Mouse (Mus musculus) midbrain, postnatal 0 days (tissue): ENCODE measurements around the gene Ssrp1. TPM values are rescaled to one million over a fixed set of nuclear protein-coding genes. Genes with fewer than 3 reads are reported as not detected.

Source experiments
- ATAC-seq: fragments of 200-750 bp; cut with Nextera tagmentation; 2 replicates; pipeline ENCODE4 v1.8.0; 2017; ENCODE audit warnings: moderate number of reproducible peaks, mild to moderate bottlenecking, moderate TSS enrichment, moderate library complexity; ENCODE audit not compliant: low FRiP score
- DNase-seq: peaks from one replicate; pipeline ENCODE4 v3.0.0-alpha.2; 2015; ENCODE audit warnings: low spot score
- H3K27ac ChIP-seq: fragments of 300-500 bp; sonication (generic); 2 replicates; pipeline ENCODE4 v1.5.1; 2014; ENCODE audit warnings: low read depth, mild to moderate bottlenecking, low read length, mixed read lengths
- H3K27me3 ChIP-seq: fragments of 300-500 bp; sonication (generic); 2 replicates; pipeline ENCODE4 v1.6.1; 2014; ENCODE audit warnings: low read length, control low read depth, mixed read lengths; ENCODE audit not compliant: insufficient read depth
- H3K36me3 ChIP-seq: fragments of 300-500 bp; sonication (generic); 2 replicates; pipeline ENCODE4 v1.6.1; 2014; ENCODE audit warnings: low read length, control low read depth, mixed read lengths; ENCODE audit not compliant: insufficient read depth
- H3K4me1 ChIP-seq: fragments of 300-500 bp; sonication (generic); 2 replicates; pipeline ENCODE4 v1.6.1; 2014; ENCODE audit warnings: mild to moderate bottlenecking, control low read depth, antibody characterized with exemption, low read length, mixed read lengths; ENCODE audit not compliant: insufficient read depth
- H3K4me2 ChIP-seq: fragments of 300-500 bp; sonication (generic); 2 replicates; pipeline ENCODE4 v1.6.1; 2014; ENCODE audit warnings: low read depth, mild to moderate bottlenecking, low read length, mixed read lengths; ENCODE audit not compliant: poor library complexity, severe bottlenecking
- H3K4me3 ChIP-seq: fragments of 300-500 bp; sonication (generic); 2 replicates; pipeline ENCODE4 v1.5.1; 2014; ENCODE audit warnings: low read depth, mild to moderate bottlenecking, low read length, moderate library complexity
- H3K9ac ChIP-seq: fragments of 300-500 bp; sonication (generic); replicated peaks from 2 replicates; pipeline ENCODE4 v1.6.1; 2014; ENCODE audit warnings: mild to moderate bottlenecking, low read length, moderate library complexity, mixed read lengths; ENCODE audit not compliant: poor library complexity, severe bottlenecking
- H3K9me3 ChIP-seq: fragments of 300-500 bp; sonication (generic); 2 replicates; pipeline ENCODE4 v1.6.1; 2016; ENCODE audit warnings: low read length, control low read depth
- CTCF ChIP-seq: IDR thresholded peaks from 2 replicates; pipeline ENCODE4 v1.5.1; 2016; ENCODE audit warnings: antibody characterized with exemption, mild to moderate bottlenecking
- WGBS: fragments of 180-500 bp; shearing (Covaris S2); extraction: QIAGEN DNeasy Blood & Tissue Kit; methylation state at CpG from one replicate; pipeline ENCODE4 v1.1.7; 2014; 5-methylcytosine and 5-hydroxymethylcytosine counted together
- polyA plus RNA-seq: library from polyadenylated mRNA; unstranded; fragments of >200 nt; fragmentation: Nextera tagmentation; extraction: Ambion mirVana; gene quantifications from 2 replicates; pipeline ENCODE4 v1.2.1, GENCODE M21; 2015
- total RNA-seq: library from RNA; depleted of rRNA; stranded (reverse); fragments of >200 nt; gene quantifications from 2 replicates; pipeline ENCODE4 v1.2.3, GENCODE M21; 2014; rRNA removed

Gene Ssrp1
- total and polyA plus RNA-seq, 2 experiments from 2014 or later: 123 to 153 TPM

DNA sequence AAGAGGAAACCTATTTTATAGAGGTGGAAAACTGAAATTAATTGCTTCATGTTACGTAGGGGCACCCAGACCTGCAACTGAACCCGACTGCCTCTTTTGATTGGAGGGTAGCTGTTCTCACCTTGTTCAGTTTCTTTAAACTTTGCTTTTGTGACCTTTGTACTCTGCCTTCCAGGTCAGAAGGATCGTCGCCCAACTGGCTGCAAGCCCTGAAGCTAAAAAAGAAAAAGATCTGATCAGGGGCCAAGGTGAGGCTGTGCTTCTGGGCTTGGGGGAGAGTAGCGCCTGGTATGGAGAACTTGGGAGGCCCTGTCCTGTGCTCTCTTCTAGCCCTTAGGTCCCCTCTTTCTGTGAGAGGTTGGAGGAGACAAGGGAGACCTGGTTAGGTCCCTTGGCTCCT is 34.9 kb downstream of the Ssrp1 start:
- H3K9me3 ChIP-seq: no peaks in the 10 kb centered on the region
- ATAC-seq (no peak), DNase-seq (no peak)
- no peak overlapping the region for H3K27ac ChIP-seq
- H3K4me2 ChIP-seq: no peak overlapping the region
- no peak overlapping the region for H3K9ac ChIP-seq
- peaks cover 47% of the 10 kb centered on the region for H3K36me3 ChIP-seq
- TF ChIP-seq CTCF: no peak
- WGBS: 100% methylated on average over 5 of the region's 5 CpGs
- no peak overlapping the region for H3K4me3 ChIP-seq
- no peaks in the 10 kb centered on the region for H3K4me1 ChIP-seq
- H3K27me3 ChIP-seq: no peaks in the 10 kb centered on the region

DNA sequence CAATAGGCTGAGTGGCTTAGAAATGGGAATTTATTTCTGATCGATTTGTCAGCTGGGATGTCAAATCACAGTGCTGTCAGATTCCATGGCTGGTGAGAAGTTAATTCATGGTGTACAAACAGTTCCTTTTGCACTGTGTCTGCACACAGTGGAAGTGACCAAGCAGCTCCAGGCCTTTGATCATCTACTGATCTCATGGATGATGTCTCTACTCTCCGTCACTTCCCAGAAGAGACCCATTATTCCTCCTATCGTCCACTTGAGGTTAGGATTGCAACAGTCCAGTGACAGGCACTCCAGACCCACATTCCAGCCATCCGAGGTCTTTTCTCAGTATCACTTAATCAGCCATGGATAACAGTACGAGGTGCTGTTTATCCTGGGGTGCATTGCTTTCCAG is 36.7 kb downstream of the Ssrp1 start:
- no peak for TF ChIP-seq CTCF
- H3K9me3 ChIP-seq: no peaks in the 10 kb centered on the region
- no peaks in the 10 kb centered on the region for H3K4me1 ChIP-seq
- H3K27ac ChIP-seq: no peak overlapping the region
- no peak overlapping the region for H3K9ac ChIP-seq
- WGBS: 88% methylated on average over 5 of the region's 5 CpGs
- no peak for ATAC-seq
- H3K4me2 ChIP-seq: no peak overlapping the region
- H3K4me3 ChIP-seq: no peak overlapping the region
- no peak for DNase-seq
- peaks cover 47% of the 10 kb centered on the region for H3K36me3 ChIP-seq
- H3K27me3 ChIP-seq: no peaks in the 10 kb centered on the region

DNA sequence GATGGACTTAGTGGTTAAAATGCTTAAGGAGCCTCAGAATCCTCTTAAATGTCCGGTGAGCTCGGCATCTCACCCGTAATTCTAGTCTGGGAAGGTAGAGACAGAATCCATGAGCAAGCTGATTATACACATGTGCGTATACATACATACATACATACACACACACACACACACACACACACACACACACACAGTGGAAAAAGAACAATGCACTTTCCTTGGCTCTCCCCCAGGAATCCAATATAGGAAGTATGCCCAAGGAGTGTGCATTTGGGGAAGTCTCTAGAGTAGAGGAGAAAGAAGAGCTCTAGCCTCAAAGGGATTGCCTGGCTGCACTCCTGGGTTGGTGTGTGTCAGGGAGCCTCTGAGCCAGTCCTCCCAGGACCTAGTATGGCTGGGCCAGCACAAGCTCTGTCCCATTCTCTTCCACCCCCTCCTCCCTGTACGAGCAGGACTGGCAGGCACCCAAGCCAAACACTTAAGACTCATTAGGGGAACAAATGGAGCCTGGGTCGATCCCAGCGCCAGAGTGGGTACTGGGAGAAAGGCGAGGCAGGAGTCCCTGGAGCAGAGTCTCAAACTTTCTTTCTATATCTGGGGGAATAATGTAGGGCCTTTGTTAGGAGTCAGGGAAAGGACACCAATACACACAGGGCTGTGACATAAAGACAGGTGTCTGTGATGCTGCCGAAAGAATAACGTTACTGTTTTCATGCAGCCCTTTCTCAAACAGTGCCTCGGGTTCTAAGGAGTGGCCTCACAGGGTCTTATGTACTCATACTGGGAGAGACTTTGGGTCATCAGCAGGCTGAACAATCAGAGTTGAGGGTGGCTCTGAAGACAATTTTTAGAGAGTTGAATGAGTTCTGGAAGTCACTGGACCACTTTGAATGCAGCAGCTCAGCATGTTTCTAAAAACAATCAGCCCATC is 51.9 kb downstream of the Ssrp1 start:
- no peaks in the 10 kb centered on the region for H3K9me3 ChIP-seq
- H3K27ac ChIP-seq: no peak overlapping the region
- H3K4me1 ChIP-seq: no peaks in the 10 kb centered on the region
- no peak for ATAC-seq
- H3K36me3 ChIP-seq: no peaks in the 10 kb centered on the region
- H3K9ac ChIP-seq: no peak overlapping the region
- H3K4me2 ChIP-seq: no peak overlapping the region
- no peaks in the 10 kb centered on the region for H3K27me3 ChIP-seq
- DNase-seq: peak; percentile 45
- 41% methylated on average over 11 of the region's 11 CpGs for WGBS
- no peak overlapping the region for H3K4me3 ChIP-seq
- no peak for TF ChIP-seq CTCF

DNA sequence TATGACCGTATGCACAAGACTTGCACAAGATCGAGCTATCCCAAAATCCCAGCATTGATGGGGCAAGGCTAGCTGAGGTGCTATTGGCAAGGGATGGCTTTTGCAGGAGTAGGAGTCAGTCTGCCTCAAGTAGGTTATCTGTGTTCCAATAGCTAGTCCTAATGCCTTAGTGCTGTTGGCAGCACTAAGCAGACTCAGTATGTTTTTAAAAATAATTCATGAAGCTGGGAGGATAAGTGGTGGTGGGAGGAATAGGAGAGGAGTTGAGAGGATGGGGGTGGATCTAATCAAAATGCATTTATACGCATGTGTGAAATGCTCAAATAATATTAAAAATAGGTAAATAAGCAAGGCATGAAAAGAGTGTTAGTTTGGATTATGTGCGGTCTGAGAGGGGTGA is 54.3 kb downstream of the Ssrp1 start:
- H3K4me3 ChIP-seq: no peak overlapping the region
- ATAC-seq: no peak
- H3K4me2 ChIP-seq: no peak overlapping the region
- H3K27me3 ChIP-seq: no peaks in the 10 kb centered on the region
- no peak overlapping the region for H3K27ac ChIP-seq
- no peak for TF ChIP-seq CTCF
- 98% methylated on average over 4 of the region's 4 CpGs for WGBS
- H3K9me3 ChIP-seq: no peaks in the 10 kb centered on the region
- no peak for DNase-seq
- no peak overlapping the region for H3K9ac ChIP-seq
- no peaks in the 10 kb centered on the region for H3K4me1 ChIP-seq
- no peaks in the 10 kb centered on the region for H3K36me3 ChIP-seq

DNA sequence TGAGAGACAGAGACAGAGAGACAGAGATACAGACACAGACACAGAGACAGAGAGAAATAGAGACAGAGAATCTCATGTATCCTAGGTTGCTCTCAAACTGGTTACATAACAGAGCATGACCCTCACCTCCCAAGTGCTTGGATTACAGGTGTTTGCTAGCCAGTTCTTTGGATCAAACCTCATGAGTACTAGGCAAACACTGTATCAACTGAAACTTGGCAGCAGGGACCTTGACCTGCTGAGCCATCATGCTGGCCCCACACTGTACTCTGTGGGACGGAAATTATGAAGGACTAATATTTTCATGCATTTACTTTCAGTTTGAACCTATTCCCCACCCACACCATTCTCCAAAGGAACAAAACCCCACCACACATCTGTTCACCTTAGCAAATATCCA is 56.3 kb downstream of the Ssrp1 start:
- no peaks in the 10 kb centered on the region for H3K36me3 ChIP-seq
- 85% methylated on average over 1 of the region's 1 CpGs for WGBS
- TF ChIP-seq CTCF: no peak
- DNase-seq (no peak), ATAC-seq (no peak)
- H3K4me3 ChIP-seq: no peak overlapping the region
- H3K4me2 ChIP-seq: no peak overlapping the region
- no peaks in the 10 kb centered on the region for H3K9me3 ChIP-seq
- no peak overlapping the region for H3K27ac ChIP-seq
- no peak overlapping the region for H3K9ac ChIP-seq
- H3K4me1 ChIP-seq: no peaks in the 10 kb centered on the region
- no peaks in the 10 kb centered on the region for H3K27me3 ChIP-seq

DNA sequence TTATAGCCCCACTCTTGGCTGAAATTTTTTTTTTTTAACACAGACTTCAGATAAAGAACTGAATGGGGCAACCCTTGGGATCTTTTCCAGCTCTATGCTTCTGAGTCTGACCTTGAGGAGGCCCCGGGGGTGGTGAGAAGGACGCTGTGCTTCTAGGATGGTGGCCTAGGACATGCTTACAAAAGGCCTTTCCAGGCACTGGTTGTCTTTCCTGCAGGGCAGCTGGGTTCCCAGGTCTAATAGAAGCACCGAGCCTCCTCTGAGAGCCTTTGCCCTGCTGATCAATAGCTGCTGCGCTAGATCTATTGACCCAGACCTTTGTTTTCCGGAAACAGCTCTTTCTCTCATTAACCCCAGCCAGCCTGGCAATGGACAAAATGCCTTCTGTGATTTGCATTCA is 58.9 kb downstream of the Ssrp1 start:
- WGBS: 55% methylated on average over 5 of the region's 5 CpGs
- H3K36me3 ChIP-seq: no peaks in the 10 kb centered on the region
- no peak overlapping the region for H3K4me3 ChIP-seq
- no peak for TF ChIP-seq CTCF
- H3K27ac ChIP-seq: no peak overlapping the region
- no peaks in the 10 kb centered on the region for H3K27me3 ChIP-seq
- no peak overlapping the region for H3K4me2 ChIP-seq
- no peak overlapping the region for H3K9ac ChIP-seq
- no peak for ATAC-seq
- peaks cover under 1% of the 10 kb centered on the region; the same call in 1 of the 2 replicates for H3K9me3 ChIP-seq
- DNase-seq: no peak
- H3K4me1 ChIP-seq: no peaks in the 10 kb centered on the region

Other genes with a start within 250 kb of the Ssrp1 start
- gene Ube2l6, start 238.4 kb upstream of the Ssrp1 start, total RNA-seq: 14.0 and 16.5 TPM in 2 replicates
- 14.2 and 15.1 TPM in 2 replicates for gene Ube2l6, start 238.4 kb upstream of the Ssrp1 start, polyA plus RNA-seq
- not detected in 2 replicates for gene Smtnl1, start 214.6 kb upstream of the Ssrp1 start, total RNA-seq
- gene Smtnl1, start 214.6 kb upstream of the Ssrp1 start, polyA plus RNA-seq: not detected in 2 replicates
- gene Timm10, start 210.2 kb upstream of the Ssrp1 start, total RNA-seq: 43.6 and 62.5 TPM in 2 replicates
- 85.0 and 99.0 TPM in 2 replicates for gene Timm10, start 210.2 kb upstream of the Ssrp1 start, polyA plus RNA-seq
- 0.99 and 1.8 TPM in 2 replicates for gene Slc43a1, start 198.4 kb upstream of the Ssrp1 start, total RNA-seq
- gene Slc43a1, start 198.4 kb upstream of the Ssrp1 start, polyA plus RNA-seq: 0.34 and 0.46 TPM in 2 replicates
- 7.7 and 11.4 TPM in 2 replicates for gene Rtn4rl2, start 150.5 kb upstream of the Ssrp1 start, total RNA-seq
- gene Rtn4rl2, start 150.5 kb upstream of the Ssrp1 start, polyA plus RNA-seq: 6.3 and 6.5 TPM in 2 replicates
- gene Slc43a3, start 100.7 kb upstream of the Ssrp1 start, total RNA-seq: 1.7 and 2.0 TPM in 2 replicates
- gene Slc43a3, start 100.7 kb upstream of the Ssrp1 start, polyA plus RNA-seq: 1.9 and 2.0 TPM in 2 replicates
- not detected in 2 replicates for gene Prg2, start 56.8 kb upstream of the Ssrp1 start, total RNA-seq
- not detected in 2 replicates for gene Prg2, start 56.8 kb upstream of the Ssrp1 start, polyA plus RNA-seq
- not detected in 2 replicates for gene Prg3, start 49.0 kb upstream of the Ssrp1 start, total RNA-seq
- not detected in 2 replicates for gene Prg3, start 49.0 kb upstream of the Ssrp1 start, polyA plus RNA-seq
- gene P2rx3, start 228 bp downstream of the Ssrp1 start, total RNA-seq: 0.14 and 2.7 TPM in 2 replicates
- gene P2rx3, start 228 bp downstream of the Ssrp1 start, polyA plus RNA-seq: 0.48 and 0.88 TPM in 2 replicates
- 86.8 and 102 TPM in 2 replicates for gene Tnks1bp1, start 10.8 kb downstream of the Ssrp1 start, total RNA-seq
- gene Tnks1bp1, start 10.8 kb downstream of the Ssrp1 start, polyA plus RNA-seq: 18.0 and 18.8 TPM in 2 replicates
- 17.4 and 22.4 TPM in 2 replicates for gene Aplnr, start 99.0 kb downstream of the Ssrp1 start, total RNA-seq
- gene Aplnr, start 99.0 kb downstream of the Ssrp1 start, polyA plus RNA-seq: 19.3 and 21.3 TPM in 2 replicates
- gene Lrrc55, start 160.0 kb downstream of the Ssrp1 start, total RNA-seq: 29.6 and 32.3 TPM in 2 replicates
- 10.9 and 11.5 TPM in 2 replicates for gene Lrrc55, start 160.0 kb downstream of the Ssrp1 start, polyA plus RNA-seq